Mouse (Mus musculus): ENCODE results near the gene Ctrb1.

DNA sequence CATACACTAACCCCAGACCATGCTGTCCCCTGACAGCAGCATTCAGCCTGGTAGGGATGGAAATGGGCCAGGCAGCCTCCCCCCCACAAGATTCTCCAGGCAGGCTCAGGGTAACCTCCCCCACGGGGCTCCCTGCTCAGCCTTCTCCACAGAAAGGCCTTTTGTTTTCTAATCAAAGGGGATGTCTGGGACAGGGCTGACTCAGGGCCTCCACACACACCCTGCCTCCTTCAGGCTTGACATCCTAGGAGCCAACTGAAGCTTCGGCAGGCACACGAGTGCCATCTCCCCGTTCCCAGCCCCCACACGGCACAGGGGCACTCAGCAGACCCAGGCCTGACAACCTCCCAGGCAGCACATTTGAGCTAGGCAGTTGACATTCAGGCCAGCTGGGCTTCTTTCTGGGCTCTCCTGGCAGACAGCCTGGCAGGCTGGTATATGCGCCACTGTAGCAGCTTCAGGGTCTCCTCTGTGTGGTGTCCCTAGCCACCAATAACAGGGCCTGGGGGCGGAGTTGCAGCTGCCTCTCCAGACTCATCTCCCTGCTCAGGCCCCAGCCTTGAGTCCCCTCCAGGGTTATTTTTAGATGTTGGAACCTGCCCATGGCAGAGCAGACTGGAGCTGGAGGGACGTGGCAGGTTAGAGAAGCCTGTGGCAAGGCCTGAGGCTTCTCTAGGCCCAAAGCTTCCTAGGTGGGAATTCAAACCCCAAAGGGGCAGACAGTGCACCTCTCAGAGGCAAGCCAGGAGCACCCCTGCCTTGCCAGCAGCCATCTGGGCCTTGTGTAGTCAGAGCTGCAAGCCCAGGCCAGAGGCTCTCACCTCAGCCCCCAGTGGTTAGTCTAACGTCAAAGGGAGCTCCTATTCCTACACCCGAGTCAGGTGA lies 26.0 kb upstream of the Ctrb1 start:
- TF ChIP-seq GATA1 (IDR thresholded peaks at IDR 0.05; ENCODE audit: low read length) (no peak), TAL1 (IDR thresholded peaks at IDR 0.05; ENCODE audit: low read length) (no peak)

All from erythroblast, embryonic 14.5 days (primary cell).